Mouse (Mus musculus) olfactory bulb, adult 2 months (tissue): ENCODE data around the gene Dcn.

Experiments used
- CTCF ChIP-seq: fragments of 200-500 bp; IDR thresholded peaks from 2 replicates; pipeline ENCODE4 v1.5.1; 2012; ENCODE audit warnings: low read depth, mild to moderate bottlenecking, low read length, moderate library complexity; ENCODE audit not compliant: insufficient read depth
- POLR2A ChIP-seq: fragments of 200-500 bp; IDR thresholded peaks from 2 replicates; pipeline ENCODE4 v1.6.1; 2012; ENCODE audit warnings: mild to moderate bottlenecking, low read depth, low read length, moderate library complexity; ENCODE audit not compliant: insufficient read depth

DNA sequence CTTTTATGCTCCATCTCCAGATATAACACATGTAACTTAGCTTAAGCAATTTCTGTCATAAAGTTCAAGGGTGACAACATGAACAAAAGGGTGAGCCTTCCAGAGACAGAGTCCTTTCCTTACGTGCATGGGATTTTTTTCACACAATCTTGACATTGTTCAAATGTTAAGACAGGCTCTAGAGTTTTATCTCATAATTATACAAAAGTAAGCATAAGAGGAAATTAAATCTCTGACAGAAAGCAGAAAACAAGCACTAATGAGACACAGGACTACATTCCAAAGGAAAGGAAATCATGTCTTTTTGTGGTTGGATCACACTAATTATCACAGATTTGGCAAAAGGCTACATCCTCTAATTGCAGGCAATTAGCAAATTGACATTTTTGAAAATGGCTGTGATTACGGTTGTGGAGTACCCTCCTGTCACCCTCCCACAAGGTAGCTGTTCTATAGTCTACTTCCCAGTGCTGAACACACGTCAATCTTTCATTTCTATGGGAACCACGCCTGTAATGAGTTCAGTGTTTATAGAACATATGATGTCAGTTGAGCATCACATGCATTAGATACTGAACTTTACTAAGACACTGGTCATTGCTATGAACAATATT, 13.1 kb downstream of the Dcn start:
- TF ChIP-seq POLR2A, result no peak
- TF ChIP-seq CTCF, result no peak
